9 mouse cellular contexts compared by ENCODE assay signal in the genomic region with DNA sequence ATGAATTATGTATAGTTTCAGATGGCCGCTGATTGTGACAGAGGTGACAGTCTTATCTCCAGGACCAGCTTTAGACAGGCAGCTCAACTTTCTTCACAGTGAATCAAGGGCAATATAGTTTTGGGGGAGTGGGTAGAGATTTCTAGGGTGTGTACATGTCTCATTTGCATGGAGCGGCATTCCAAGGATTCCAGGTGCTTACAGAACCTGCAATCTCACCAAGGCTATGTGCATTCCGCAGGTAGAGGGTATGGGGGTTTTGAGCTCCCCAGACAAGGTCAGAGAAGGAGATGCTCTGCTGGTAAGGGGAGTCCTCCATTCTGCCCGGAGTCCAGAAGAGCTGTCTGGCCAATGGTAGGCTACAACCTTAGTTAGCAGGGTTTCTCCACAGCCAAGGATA.
"Had no signal": no experiment of that assay in that cellular context is flagged by ENCODE, and none has a peak within 500 bp of the region (broad histone marks: within the 10 kb centered on the region; RNA-seq: fewer than 3 reads in every experiment).

No protein-coding gene starts in this region.

- DNase-seq: kidney, adult 8-10 months; layer of hippocampus, adult 9-11 months; layer of hippocampus, postnatal 36 days; lung, postnatal 36 days; right cerebral cortex, adult 18-20 months; right cerebral cortex, postnatal 25 days had no signal

- H3K4me2 ChIP-seq: limb, embryonic 12.5 days; lung, embryonic 15.5 days; midbrain, embryonic 13.5 days had no signal

- H3K27me3 ChIP-seq: lung, embryonic 15.5 days; midbrain, embryonic 13.5 days had no signal

- H3K36me3 ChIP-seq: limb, embryonic 12.5 days; lung, embryonic 15.5 days; midbrain, embryonic 13.5 days had no signal

- H3K27ac ChIP-seq: limb, embryonic 12.5 days; lung, embryonic 15.5 days; midbrain, embryonic 13.5 days had no signal

- H3K4me1 ChIP-seq: limb, embryonic 12.5 days; lung, embryonic 15.5 days; midbrain, embryonic 13.5 days had no signal

- H3K9me3 ChIP-seq: limb, embryonic 12.5 days; lung, embryonic 15.5 days; midbrain, embryonic 13.5 days had no signal

- H3K9ac ChIP-seq: limb, embryonic 12.5 days; lung, embryonic 15.5 days; midbrain, embryonic 13.5 days had no signal

- ATAC-seq: midbrain, embryonic 13.5 days had no signal

- H3K4me3 ChIP-seq: limb, embryonic 12.5 days; lung, embryonic 15.5 days; midbrain, embryonic 13.5 days had no signal
